Mouse (Mus musculus): Measurements from ENCODE around the gene Pbld2. TPM values are rescaled to one million over a fixed set of nuclear protein-coding genes. Genes with fewer than 3 reads are reported as not detected.

Gene Pbld2
- total and polyA plus RNA-seq, 2 experiments from 2014 or later, result 1.2 TPM; not detected in 1

DNA sequence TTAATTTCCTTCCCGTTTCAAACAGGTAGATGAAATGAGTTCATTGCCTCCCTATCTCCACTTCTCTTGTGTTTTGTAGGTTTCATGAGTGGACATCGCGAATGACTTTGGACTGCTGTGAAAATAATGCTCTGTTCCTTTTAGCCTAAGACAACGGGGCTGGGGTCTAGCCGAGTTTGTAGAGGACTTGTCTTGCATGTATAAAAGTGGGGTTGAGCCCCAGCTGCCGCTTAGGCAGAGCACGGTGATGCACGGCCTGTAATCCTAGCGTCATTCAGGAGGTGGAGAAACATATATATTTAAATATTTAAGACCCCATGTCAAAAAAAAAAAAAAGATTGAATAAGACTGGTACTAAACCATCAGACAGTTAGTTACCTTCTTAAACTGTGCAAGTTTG is 76.5 kb downstream of the Pbld2 start:
- no peaks in the 10 kb centered on the region for H3K27me3 ChIP-seq (ENCODE audit: insufficient read depth, low read length)
- peak overlapping the region; percentile 47; the same call in 1 of the 2 replicates for H3K27ac ChIP-seq (ENCODE audit: low read depth, low read length)
- DNase-seq (ENCODE audit: low spot score) (peak; percentile 36), ATAC-seq (ENCODE audit: low FRiP score) (peak; percentile 63)
- 3% methylated on average over 9 of the region's 9 CpGs for WGBS
- TF ChIP-seq CTCF (IDR thresholded peaks at IDR 0.05), result no peak
- peak overlapping the region; percentile 69 for H3K4me3 ChIP-seq (ENCODE audit: low read depth, low read length)
- H3K4me1 ChIP-seq (ENCODE audit: insufficient read depth, low read length), result 0 out of 2 replicates have a peak, but pooled peaks cover 2% of the 10 kb centered on the region
- peak overlapping the region; percentile 94 for H3K4me2 ChIP-seq (ENCODE audit: low read depth, low read length, poor library complexity, severe bottlenecking)
- H3K9ac ChIP-seq (replicated peaks; ENCODE audit: low read length, poor library complexity, severe bottlenecking), result peak overlapping the region; percentile 72
- H3K9me3 ChIP-seq (ENCODE audit: low read length), result no peaks in the 10 kb centered on the region
- H3K36me3 ChIP-seq (ENCODE audit: insufficient read depth, low read length), result no peaks in the 10 kb centered on the region

Other genes starting within 250 kb of the Pbld2 start
- gene Ccar1, start 232.0 kb upstream of the Pbld2 start, total RNA-seq (2014; rRNA removed), result 49.9 and 70.8 TPM in 2 replicates
- 69.6 and 78.5 TPM in 2 replicates for gene Ccar1, start 232.0 kb upstream of the Pbld2 start, polyA plus RNA-seq (2015; fragmentation: Nextera tagmentation; extraction: Ambion mirVana)
- 29.0 and 40.5 TPM in 2 replicates for gene Tet1, start 115.3 kb upstream of the Pbld2 start, total RNA-seq (2014; rRNA removed)
- 31.1 and 34.9 TPM in 2 replicates for gene Tet1, start 115.3 kb upstream of the Pbld2 start, polyA plus RNA-seq (2015; fragmentation: Nextera tagmentation; extraction: Ambion mirVana)
- gene Slc25a16, start 103.7 kb upstream of the Pbld2 start, total RNA-seq (2014; rRNA removed), result 19.0 and 23.0 TPM in 2 replicates
- 12.3 and 13.7 TPM in 2 replicates for gene Slc25a16, start 103.7 kb upstream of the Pbld2 start, polyA plus RNA-seq (2015; fragmentation: Nextera tagmentation; extraction: Ambion mirVana)
- gene Dna2, start 77.3 kb upstream of the Pbld2 start, total RNA-seq (2014; rRNA removed), result 2.0 and 3.5 TPM in 2 replicates
- 2.6 and 2.7 TPM in 2 replicates for gene Dna2, start 77.3 kb upstream of the Pbld2 start, polyA plus RNA-seq (2015; fragmentation: Nextera tagmentation; extraction: Ambion mirVana)
- 34.5 and 47.7 TPM in 2 replicates for gene Rufy2, start 44.1 kb upstream of the Pbld2 start, total RNA-seq (2014; rRNA removed)
- gene Rufy2, start 44.1 kb upstream of the Pbld2 start, polyA plus RNA-seq (2015; fragmentation: Nextera tagmentation; extraction: Ambion mirVana), result 60.9 and 65.5 TPM in 2 replicates
- 11.0 and 22.5 TPM in 2 replicates for gene Hnrnph3, start 98 bp upstream of the Pbld2 start, total RNA-seq (2014; rRNA removed)
- gene Hnrnph3, start 98 bp upstream of the Pbld2 start, polyA plus RNA-seq (2015; fragmentation: Nextera tagmentation; extraction: Ambion mirVana), result 70.3 and 78.7 TPM in 2 replicates
- not detected in 2 replicates for gene Pbld1, start 35.8 kb downstream of the Pbld2 start, total RNA-seq (2014; rRNA removed)
- gene Pbld1, start 35.8 kb downstream of the Pbld2 start, polyA plus RNA-seq (2015; fragmentation: Nextera tagmentation; extraction: Ambion mirVana), result 0.45 and 0.59 TPM in 2 replicates
- 0.99 and 4.4 TPM in 2 replicates for gene Atoh7, start 75.3 kb downstream of the Pbld2 start, total RNA-seq (2014; rRNA removed)
- gene Atoh7, start 75.3 kb downstream of the Pbld2 start, polyA plus RNA-seq (2015; fragmentation: Nextera tagmentation; extraction: Ambion mirVana), result 4.8 and 6.0 TPM in 2 replicates
- gene Mypn, start 179.6 kb downstream of the Pbld2 start, total RNA-seq (2014; rRNA removed), result 0.22 and 0.57 TPM in 2 replicates
- 0.74 and 0.88 TPM in 2 replicates for gene Mypn, start 179.6 kb downstream of the Pbld2 start, polyA plus RNA-seq (2015; fragmentation: Nextera tagmentation; extraction: Ambion mirVana)
- 24.8 and 40.6 TPM in 2 replicates for gene Herc4, start 219.5 kb downstream of the Pbld2 start, total RNA-seq (2014; rRNA removed)
- 15.4 and 20.4 TPM in 2 replicates for gene Herc4, start 219.5 kb downstream of the Pbld2 start, polyA plus RNA-seq (2015; fragmentation: Nextera tagmentation; extraction: Ambion mirVana)

Measured in midbrain, postnatal 0 days (tissue).